Mouse (Mus musculus) CH12.LX (cell line): Measurements from ENCODE around the gene Celf2.

Source experiments
- POLR2A ChIP-seq: IDR thresholded peaks from 2 replicates; pipeline ENCODE4 v1.6.1; 2011; ENCODE audit warnings: low read depth, mild to moderate bottlenecking, improper control_type of control experiment, low read length
- ZNF384 ChIP-seq: IDR thresholded peaks from 2 replicates; pipeline ENCODE4 v1.6.1; 2012; ENCODE audit warnings: low read depth, low read length, improper control_type of control experiment, inconsistent platforms

- no peak for TF ChIP-seq POLR2A
- no peak for TF ChIP-seq ZNF384
Observed at GRCm38 (mm10) chr2:6707959-6708519, 801.3 kb downstream of the Celf2 start.
